Mouse (Mus musculus) bone marrow, adult 2 months (tissue): Measurements from ENCODE around the gene Pf4. TPM values are rescaled to one million over a fixed set of nuclear protein-coding genes. Genes with fewer than 3 reads are reported as not detected.
A peak's percentile ranks its signal among the peaks of the same experiment; 100 is the strongest.
"Not testable (repeated sequence)": the region's sequence is repeated elsewhere in the genome, so short reads cannot be mapped to it uniquely, and the experiment has no call there.

ENCODE experiments used
- H3K27ac ChIP-seq: fragments of 200-500 bp; 2 replicates; pipeline ENCODE4 v1.5.1; 2012; ENCODE audit warnings: low read depth, mild to moderate bottlenecking, control low read depth, inconsistent platforms, low read length; ENCODE audit not compliant: control insufficient read depth, poor library complexity, insufficient read depth
- H3K4me1 ChIP-seq: fragments of 200-500 bp; 2 replicates; pipeline ENCODE4 v1.6.1; 2011; ENCODE audit warnings: low read length; ENCODE audit not compliant: control insufficient read depth, insufficient read depth
- H3K4me3 ChIP-seq: fragments of 200-500 bp; replicated peaks from 2 replicates; pipeline ENCODE3; 2011; ENCODE audit warnings: mild to moderate bottlenecking, low read depth, low read length, control low read depth; ENCODE audit not compliant: control insufficient read depth
- CTCF ChIP-seq: fragments of 200-500 bp; IDR thresholded peaks from 2 replicates; pipeline ENCODE4 v1.5.1; 2011; ENCODE audit warnings: low read length, control low read depth; ENCODE audit not compliant: control insufficient read depth, insufficient read depth
- POLR2A ChIP-seq: fragments of 200-500 bp; IDR thresholded peaks from 2 replicates; pipeline ENCODE4 v1.6.1; 2011; ENCODE audit warnings: low read depth, mild to moderate bottlenecking, control low read depth, low read length, borderline replicate concordance; ENCODE audit not compliant: control insufficient read depth
- WGBS: fragments of 180-500 bp; shearing (Covaris S2); methylation state at CpG from one replicate; pipeline ENCODE4 v1.1.7; 2018; 5-methylcytosine and 5-hydroxymethylcytosine counted together
- polyA plus RNA-seq: library from polyadenylated mRNA; stranded (reverse); fragments of >200 nt; gene quantifications from 2 replicates; pipeline ENCODE4 v1.2.4, GENCODE M21; 2011; ENCODE audit warnings: low replicate concordance; ENCODE audit not compliant: missing spikeins, insufficient read depth, insufficient read length

Pf4 gene
- polyA plus RNA-seq, 1 experiment, result 431 TPM

DNA sequence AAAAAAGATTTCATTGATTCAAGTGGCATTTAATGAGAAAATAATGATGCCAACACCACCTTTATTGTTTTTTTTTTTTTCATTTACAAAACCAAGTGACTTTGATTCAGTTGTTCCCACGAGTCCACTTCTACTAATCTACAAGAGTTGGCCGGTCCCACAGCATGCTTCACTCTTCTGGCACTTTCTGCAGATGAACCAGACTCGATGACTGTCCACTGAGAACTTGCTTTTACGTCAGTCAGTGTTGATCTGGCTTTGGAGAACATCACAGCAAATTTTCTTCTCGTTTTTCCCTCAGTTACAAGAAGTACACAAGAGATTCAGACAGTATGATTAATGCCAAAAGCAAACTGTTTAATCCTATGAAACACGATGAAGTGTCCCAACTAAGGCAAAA is 6.6 kb downstream of the Pf4 start:
- no peak overlapping the region for H3K27ac ChIP-seq
- H3K4me3 ChIP-seq, result no peak overlapping the region
- 75% methylated on average over 6 of the region's 6 CpGs for WGBS
- no peak for TF ChIP-seq CTCF
- TF ChIP-seq POLR2A, result no peak
- H3K4me1 ChIP-seq, result peaks cover 2% of the 10 kb centered on the region; the same call in 1 of the 2 replicates

DNA sequence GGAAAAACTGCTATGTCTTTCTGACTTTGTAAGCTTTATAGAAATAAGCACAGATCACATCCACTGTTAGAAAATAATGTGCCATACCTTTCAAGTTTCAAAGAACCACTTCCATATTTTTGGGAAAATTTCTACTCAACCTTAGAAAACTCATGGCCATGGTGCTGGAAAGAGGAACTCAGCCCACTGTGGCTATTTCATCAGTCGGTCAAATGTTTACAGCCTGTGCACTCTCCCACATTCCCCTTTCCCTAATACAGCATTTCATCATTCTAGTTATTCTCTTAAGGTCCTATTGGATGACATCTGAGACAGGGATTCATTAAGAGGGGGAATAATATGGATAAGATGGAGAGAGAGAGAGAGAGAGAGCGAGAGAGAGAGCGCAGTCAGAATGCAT is 11.5 kb downstream of the Pf4 start:
- no peaks in the 10 kb centered on the region; the same call in 1 of the 2 replicates for H3K4me1 ChIP-seq
- no peak overlapping the region for H3K4me3 ChIP-seq
- no peak for TF ChIP-seq CTCF
- no peak for TF ChIP-seq POLR2A
- no peak overlapping the region for H3K27ac ChIP-seq
- WGBS, result 68% methylated on average over 3 of the region's 3 CpGs

DNA sequence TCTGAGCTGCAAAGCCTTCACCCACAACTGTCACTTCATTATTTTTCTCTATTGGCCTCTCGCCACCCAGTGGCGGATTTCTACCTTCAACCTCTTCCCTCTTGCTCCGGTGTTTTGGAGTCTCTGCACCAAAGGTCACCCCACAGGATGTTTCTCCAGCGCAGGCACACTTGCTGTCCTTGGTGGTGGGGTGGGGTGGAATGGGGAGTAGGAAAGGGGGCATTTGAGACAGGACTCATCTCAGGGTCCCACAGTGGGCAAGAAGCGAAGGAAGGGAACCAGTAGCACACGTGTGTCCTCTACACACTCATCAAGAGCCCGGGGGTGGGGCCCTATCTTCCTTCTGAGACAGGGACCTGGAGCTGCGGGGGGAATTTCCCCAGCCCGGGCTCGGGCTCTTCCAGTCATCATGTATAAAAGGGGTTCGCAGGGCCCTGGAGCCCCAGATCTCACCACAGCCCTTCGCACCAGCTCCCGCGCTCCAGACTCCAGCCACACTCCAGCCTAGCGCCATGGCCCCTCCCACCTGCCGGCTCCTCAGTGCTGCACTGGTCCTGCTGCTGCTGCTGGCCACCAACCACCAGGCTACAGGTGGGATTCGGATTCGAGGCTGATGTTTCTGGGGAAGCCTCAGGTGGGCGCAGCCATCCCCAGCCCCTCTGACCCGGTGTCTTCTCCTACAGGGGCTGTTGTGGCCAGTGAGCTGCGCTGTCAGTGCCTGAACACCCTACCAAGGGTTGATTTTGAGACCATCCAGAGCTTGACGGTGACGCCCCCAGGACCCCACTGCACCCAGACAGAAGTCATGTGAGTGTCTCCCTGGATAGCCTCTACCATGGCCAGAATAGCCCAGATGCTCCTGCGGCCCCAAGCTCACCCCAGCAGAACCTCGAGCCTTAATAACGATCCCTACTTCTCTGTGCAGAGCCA is 13.7 kb downstream of the Pf4 start, which contains the start of gene Cxcl3:
Gene Cxcl3 (plus strand): TSS at position 445 of the 930 bp plus-strand sequence.
- TF ChIP-seq POLR2A (no peak), CTCF (no peak)
- peak within 1 kb of the TSS; percentile 20 for H3K4me3 ChIP-seq
- H3K27ac ChIP-seq, result no peak within 1 kb of the TSS
- 27% methylated on average over 26 of the region's 26 CpGs for WGBS
- no peaks in the 10 kb centered on the region; the same call in none of the 2 replicates for H3K4me1 ChIP-seq

DNA sequence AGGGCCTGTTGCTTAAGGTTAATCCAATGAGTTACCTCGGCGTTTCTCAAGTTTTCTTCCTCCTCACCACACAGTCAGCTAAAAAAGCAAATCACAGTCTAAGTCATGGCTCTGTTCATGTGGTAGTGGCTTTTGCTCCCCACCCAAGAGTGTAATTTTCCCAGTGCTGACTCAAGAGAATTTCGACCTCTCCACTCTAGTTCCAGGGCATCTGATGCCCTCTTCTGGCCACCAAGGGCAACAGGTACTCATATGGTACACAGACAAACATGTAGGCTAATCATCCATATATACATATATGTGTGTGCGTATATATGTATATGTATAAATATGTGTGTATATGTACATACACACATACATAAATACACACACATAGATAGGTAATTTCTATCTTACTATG is 15.9 kb downstream of the Pf4 start:
- H3K27ac ChIP-seq, result no peak overlapping the region
- 63% methylated on average over 4 of the region's 4 CpGs for WGBS
- H3K4me3 ChIP-seq, result no peak overlapping the region
- TF ChIP-seq CTCF (peak; percentile 30), POLR2A (no peak)
- H3K4me1 ChIP-seq, result no peaks in the 10 kb centered on the region; the same call in none of the 2 replicates

DNA sequence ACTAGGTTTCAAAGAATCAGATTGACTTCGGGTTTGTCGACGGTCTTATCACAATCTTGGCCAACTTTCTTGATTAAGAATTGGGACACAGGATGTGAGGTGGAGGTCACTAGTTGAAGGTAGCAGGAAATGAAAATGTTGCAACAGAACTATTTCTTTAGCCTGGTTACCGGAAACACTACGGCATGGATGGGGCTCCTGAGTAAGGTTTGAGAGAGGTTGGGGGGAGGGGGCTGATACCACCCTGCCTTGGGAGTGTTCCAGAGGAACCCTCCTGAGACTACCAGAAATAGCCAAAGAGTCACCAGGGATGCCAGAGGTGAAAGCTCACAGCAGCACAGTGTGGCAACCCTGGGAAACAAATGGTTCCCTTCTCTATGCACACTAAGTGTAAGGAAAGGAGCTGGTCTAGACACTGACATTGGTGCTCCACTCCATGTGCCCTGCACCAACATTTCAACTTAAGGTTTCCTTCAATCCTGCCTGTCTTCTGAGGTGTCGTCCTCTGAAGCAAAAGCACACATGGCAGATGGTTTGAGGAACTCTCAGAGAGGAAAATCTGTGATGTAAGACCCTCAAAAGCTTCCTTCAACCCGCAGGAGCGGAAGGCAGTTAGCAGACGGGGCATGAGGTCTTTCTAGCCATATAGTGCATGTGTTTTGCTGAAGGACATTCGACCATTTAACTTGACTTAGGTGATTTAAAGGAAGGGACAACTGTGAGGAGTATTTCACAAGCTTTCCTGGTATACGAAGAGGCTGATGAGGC is 17.3 kb downstream of the Pf4 start:
- under 1% methylated on average over 11 of the region's 11 CpGs for WGBS
- Histone ChIP-seq H3K27ac (peak overlapping the region; percentile 74), H3K4me3 (no peak overlapping the region), H3K4me1 (no peaks in the 10 kb centered on the region; the same call in none of the 2 replicates)
- TF ChIP-seq CTCF, result no peak
- TF ChIP-seq POLR2A, result no peak

DNA sequence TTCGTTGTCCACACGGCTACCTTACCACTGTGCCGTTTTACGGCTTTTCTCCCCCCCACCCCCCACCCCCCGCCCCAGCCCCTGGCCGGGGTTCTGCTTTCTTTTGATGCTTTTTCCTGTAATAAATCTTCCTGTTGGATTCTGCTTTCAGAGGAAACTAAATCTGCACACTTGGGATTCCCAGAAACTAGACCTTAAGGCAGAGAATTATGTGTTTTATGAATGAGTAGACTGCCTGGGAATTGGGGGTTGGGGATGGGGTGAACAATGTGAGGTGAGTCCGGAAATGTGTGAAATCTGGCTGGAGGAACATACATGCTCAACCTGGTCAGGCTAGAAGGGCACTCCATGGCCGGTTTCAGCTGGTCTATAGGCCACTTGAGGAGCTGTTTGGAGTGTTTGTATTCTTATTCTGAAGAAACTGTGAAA is 17.9 kb downstream of the Pf4 start:
- Histone ChIP-seq H3K4me1 (no peaks in the 10 kb centered on the region; the same call in none of the 2 replicates), H3K27ac (peak overlapping the region; percentile 53; the same call in 1 of the 2 replicates), H3K4me3 (no peak overlapping the region)
- WGBS, result under 1% methylated on average over 8 of the region's 8 CpGs
- TF ChIP-seq CTCF (no peak), POLR2A (no peak)

DNA sequence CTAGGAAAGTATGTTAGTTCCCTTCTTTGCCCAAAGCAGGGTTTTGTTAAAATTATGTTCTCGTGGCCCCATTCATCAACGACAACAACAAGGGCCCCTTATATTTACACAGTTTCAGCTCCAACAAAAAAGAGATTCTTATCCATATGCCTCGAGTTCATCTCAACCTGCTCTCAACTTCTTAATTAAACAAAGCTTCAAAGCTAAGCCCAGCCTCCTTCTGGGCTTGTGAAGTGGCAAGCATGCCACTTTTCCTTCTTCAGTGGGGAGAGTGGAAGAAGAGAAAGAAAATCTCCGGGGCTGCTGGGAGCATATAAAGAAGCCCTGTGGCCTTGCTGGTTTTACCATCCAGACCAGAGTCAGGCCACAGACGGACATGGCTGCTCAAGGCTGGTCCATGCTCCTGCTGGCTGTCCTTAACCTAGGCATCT is 22.0 kb downstream of the Pf4 start, which contains the start of gene Cxcl15:
Gene Cxcl15 (plus strand): TSS at position 340 of the 431 bp plus-strand sequence.
- H3K4me3 ChIP-seq, result no peak within 1 kb of the TSS
- WGBS, result 75% methylated on average over 5 of the region's 5 CpGs
- no peak for TF ChIP-seq CTCF
- no peak for TF ChIP-seq POLR2A

DNA sequence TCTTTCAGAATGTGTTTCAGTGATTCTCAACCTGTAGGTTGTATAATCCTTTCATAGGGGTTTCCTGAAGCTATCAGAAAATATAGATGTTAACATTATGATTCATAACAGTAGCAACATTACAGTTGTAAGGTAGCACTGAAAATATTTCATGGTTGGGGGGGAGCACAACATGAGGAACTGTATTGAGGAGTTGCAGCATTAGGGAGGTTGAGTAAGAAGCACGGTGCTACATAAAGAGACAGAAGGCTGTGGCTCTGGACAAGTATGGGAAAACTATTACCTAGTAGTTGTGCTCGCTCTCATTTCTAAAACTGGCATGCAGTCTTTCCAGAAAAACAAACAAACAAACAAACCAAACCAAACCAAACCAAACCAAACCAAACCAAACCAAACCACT is 23.2 kb downstream of the Pf4 start:
- not testable (repeated sequence) for H3K27ac ChIP-seq, H3K4me1 ChIP-seq, H3K4me3 ChIP-seq
- 48% methylated on average over 2 of the region's 2 CpGs for WGBS

More for the DNA sequence above, 22.0 kb downstream of the Pf4 start, which contains the start of gene Cxcl15:
- H3K27ac ChIP-seq, result no peak within 1 kb of the TSS; the same call in 1 of the 2 replicates
- H3K4me1 ChIP-seq, result peaks cover 1% of the 10 kb centered on the region
